Mouse (Mus musculus) cerebellum, adult 2 months (tissue): ENCODE measurements around the gene Gm17374. TPM values are rescaled to one million over a fixed set of nuclear protein-coding genes. Genes with fewer than 3 reads are reported as not detected.
"Not testable (repeated sequence)": the region's sequence is repeated elsewhere in the genome, so short reads cannot be mapped to it uniquely, and the experiment has no call there.

Source experiments
- DNase-seq, 2 experiments: peaks; one replicate each; pipeline ENCODE4 v3.0.0; 2021
- H3K27ac ChIP-seq: fragments of 200-500 bp; 2 replicates; pipeline ENCODE4 v1.5.1; 2012; ENCODE audit warnings: low read length, control low read depth, inconsistent platforms; ENCODE audit not compliant: insufficient read depth
- H3K27me3 ChIP-seq: fragments of 200-500 bp; 2 replicates; pipeline ENCODE4 v1.6.1; 2012; ENCODE audit warnings: inconsistent platforms, mild to moderate bottlenecking, low read length, moderate library complexity; ENCODE audit not compliant: control insufficient read depth, insufficient read depth
- H3K4me1 ChIP-seq: fragments of 200-500 bp; 2 replicates; pipeline ENCODE4 v1.6.1; 2011; ENCODE audit warnings: low read length; ENCODE audit not compliant: control insufficient read depth, insufficient read depth
- H3K4me3 ChIP-seq: fragments of 200-500 bp; replicated peaks from 2 replicates; pipeline ENCODE3; 2011; ENCODE audit warnings: mild to moderate bottlenecking, low read depth, low read length, control low read depth; ENCODE audit not compliant: insufficient read depth
- CTCF ChIP-seq: fragments of 200-500 bp; IDR thresholded peaks from 2 replicates; pipeline ENCODE4 v1.5.1; 2011; ENCODE audit warnings: low read depth, mild to moderate bottlenecking, control low read depth, low read length, moderate library complexity, borderline replicate concordance; ENCODE audit not compliant: insufficient read depth
- POLR2A ChIP-seq: fragments of 200-500 bp; IDR thresholded peaks from 2 replicates; pipeline ENCODE4 v1.6.1; 2011; ENCODE audit warnings: low read length, control low read depth, borderline replicate concordance; ENCODE audit not compliant: insufficient read depth
- WGBS: fragments of 180-500 bp; shearing (Covaris S2); methylation state at CpG from one replicate; pipeline ENCODE4 v1.1.7; 2018; 5-methylcytosine and 5-hydroxymethylcytosine counted together
- polyA plus RNA-seq: library from polyadenylated mRNA; depleted of rRNA; stranded (reverse); fragments of >200 nt; gene quantifications from 2 replicates; pipeline ENCODE4 v1.2.3, GENCODE M21; 2012; rRNA removed

The Gm17374 gene
- not detected in 2 replicates for polyA plus RNA-seq

DNA sequence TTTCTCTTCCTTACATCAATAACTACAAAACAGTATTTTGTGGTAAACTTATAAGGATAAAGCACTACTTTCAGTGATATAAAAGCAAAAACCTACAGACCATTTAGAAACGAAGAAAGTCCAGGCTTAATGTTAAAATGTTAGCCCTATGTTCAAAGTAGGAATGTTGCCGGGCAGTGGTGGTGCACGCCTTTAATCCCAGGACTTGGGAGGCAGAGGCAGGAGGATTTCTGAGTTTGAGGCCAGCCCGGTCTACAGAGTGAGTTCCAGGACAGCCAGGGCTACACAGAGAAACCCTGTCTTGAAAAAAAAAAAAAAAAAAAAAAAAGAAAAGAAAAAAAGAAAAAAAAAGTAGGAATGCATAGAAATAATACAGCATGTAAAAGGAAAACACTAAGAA, at the start of gene Gm17374:
Gene Gm17374 (plus strand): TSS at position 301 of the 400 bp plus-strand sequence.
- not testable (repeated sequence) for H3K27me3 ChIP-seq, H3K27ac ChIP-seq, H3K4me1 ChIP-seq, H3K4me3 ChIP-seq, DNase-seq
- 92% methylated on average over 4 of the region's 4 CpGs for WGBS

DNA sequence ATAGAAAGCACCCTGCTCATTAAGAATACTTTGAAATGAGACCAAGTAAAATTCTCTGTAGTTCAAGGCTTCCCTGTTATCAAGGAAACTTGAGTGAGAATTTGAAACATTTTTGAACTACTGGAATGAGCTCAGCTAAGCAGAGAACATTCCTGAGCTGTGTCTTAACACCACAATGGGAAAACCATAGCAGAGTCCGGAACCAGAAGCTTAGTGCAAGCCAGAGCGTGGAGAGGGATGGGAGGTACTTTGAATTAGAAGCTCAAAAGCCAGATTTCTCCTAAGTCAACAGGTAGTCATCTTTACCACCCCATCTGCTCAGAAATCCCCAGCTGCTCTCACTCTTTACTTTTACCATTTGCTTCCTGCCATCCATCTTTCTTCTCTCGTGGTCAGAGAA, 46.9 kb upstream of the Gm17374 start:
- TF ChIP-seq CTCF = no peak
- no peak for TF ChIP-seq POLR2A
- no peak for DNase-seq
- no peak overlapping the region for H3K4me3 ChIP-seq
- no peaks in the 10 kb centered on the region for H3K4me1 ChIP-seq
- H3K27ac ChIP-seq = no peak overlapping the region
- 72% methylated on average over 3 of the region's 3 CpGs for WGBS
- no peaks in the 10 kb centered on the region for H3K27me3 ChIP-seq

DNA sequence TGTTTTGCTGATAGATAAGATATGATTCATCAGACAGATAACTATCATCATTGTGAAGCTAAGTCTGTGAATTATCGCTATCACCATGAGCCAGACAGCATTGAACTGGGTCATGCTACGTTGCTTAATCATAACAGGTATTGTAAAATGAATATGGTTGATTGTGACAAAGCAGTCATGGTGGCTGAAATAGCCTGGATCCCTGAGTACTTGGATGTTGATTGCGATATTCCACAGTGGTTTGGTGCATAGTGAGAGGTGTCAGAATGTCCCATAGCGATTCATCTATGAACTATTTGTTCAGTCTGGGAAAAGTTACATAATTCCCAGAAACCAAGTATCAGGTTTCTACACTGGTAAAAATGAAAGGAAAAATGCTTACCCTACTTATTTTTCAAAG, 44.2 kb upstream of the Gm17374 start:
- WGBS = 86% methylated on average over 4 of the region's 4 CpGs
- TF ChIP-seq POLR2A (no peak), CTCF (no peak)
- no peak overlapping the region for H3K27ac ChIP-seq
- H3K4me1 ChIP-seq = no peaks in the 10 kb centered on the region
- H3K4me3 ChIP-seq = no peak overlapping the region
- H3K27me3 ChIP-seq = no peaks in the 10 kb centered on the region
- DNase-seq = no peak

DNA sequence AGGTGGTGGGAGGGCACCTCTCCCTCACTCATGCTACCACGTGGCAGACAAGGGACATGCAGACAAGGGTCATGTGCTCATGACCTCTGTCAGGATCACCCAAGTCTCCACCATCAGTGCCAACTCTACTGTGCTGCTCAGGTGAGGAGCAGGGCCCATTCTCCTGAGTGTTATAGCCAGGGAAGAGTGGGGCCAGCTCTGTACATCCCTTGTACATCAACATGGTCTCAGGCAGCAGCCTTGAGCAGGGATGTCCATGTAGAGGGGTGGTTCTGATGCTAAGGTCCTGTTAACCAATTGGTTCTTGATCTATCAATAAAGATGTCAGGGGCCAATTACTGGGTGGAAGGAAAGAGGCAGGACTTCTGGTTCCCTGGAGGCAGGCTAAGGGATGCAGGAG, 42.9 kb upstream of the Gm17374 start:
- no peak for DNase-seq
- no peaks in the 10 kb centered on the region for H3K4me1 ChIP-seq
- H3K27ac ChIP-seq = no peak overlapping the region
- H3K4me3 ChIP-seq = no peak overlapping the region
- TF ChIP-seq CTCF = no peak
- no peak for TF ChIP-seq POLR2A
- 30% methylated on average over 1 of the region's 1 CpGs for WGBS
- no peaks in the 10 kb centered on the region for H3K27me3 ChIP-seq

DNA sequence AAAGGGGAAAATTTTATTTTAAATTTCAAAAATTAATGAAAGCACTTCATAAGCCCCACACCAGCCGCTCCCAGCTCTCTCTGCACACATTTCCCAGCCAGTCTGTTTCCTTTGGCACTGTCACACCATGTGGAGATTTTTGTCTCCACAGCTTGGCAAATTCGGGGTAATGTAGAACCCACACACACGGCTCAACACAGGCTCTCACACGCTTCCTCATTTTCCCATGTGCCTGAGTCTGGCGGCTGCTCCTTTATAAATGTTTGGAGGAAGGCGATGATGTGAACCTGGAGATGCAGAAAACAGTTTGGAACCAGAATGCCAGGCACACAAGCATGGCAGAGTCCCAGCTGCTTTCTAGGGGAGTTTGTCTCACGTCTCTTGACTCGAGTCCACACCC, 38.0 kb upstream of the Gm17374 start:
- no peak overlapping the region for H3K4me3 ChIP-seq
- no peak overlapping the region for H3K27ac ChIP-seq
- WGBS = 65% methylated on average over 8 of the region's 8 CpGs
- TF ChIP-seq CTCF = no peak
- no peak for TF ChIP-seq POLR2A
- DNase-seq = no peak
- no peaks in the 10 kb centered on the region for H3K4me1 ChIP-seq
- no peaks in the 10 kb centered on the region for H3K27me3 ChIP-seq

DNA sequence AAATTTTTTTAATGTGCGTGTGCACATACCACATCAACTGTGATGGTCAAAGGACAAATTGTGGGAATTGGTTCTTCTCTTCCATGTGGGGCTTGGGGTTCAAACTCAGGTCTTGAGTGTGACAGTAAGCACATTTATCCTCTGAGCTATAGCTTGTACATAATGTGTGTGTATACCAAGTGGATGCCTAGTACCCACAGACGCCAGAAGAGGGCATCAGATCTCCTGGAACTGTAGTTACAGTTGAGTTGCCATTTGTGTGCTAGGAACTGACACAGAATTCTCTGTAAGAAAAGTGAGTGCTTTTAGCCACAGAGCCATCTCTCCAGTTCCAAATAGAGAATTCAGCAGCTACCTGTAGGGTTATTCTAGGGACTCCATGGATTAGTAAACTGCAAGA, 26.3 kb upstream of the Gm17374 start:
- WGBS = 93% methylated on average over 2 of the region's 2 CpGs
- H3K27me3 ChIP-seq = no peaks in the 10 kb centered on the region
- no peak for TF ChIP-seq POLR2A
- TF ChIP-seq CTCF = no peak
- no peak for DNase-seq
- H3K4me1 ChIP-seq = no peaks in the 10 kb centered on the region
- no peak overlapping the region for H3K4me3 ChIP-seq
- H3K27ac ChIP-seq = no peak overlapping the region

DNA sequence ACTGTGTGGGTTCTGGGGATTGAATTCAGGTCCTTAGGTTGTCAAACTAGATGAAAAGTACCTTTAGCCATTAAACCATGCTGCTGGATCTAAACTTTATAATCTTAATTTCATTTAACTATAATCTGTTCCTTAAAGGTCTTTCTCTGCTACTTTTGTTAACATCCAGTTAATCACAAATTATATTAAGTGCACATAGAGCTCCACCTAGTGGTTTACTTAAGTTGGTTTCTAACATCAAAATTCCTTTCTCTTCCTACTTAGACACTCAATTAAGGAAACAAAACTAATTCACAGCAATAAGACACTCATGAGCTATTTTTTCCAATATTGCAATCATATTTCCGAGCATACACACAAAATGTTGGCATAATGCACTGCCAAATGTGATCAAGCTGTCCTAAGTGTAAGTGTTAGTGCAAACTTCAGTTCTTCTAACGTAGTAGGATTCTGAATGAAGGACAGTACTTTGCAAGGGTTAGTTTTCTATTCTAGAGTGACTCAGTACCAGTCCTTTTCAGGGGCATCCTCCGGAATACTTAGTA, 7.4 kb downstream of the Gm17374 start:
- Histone ChIP-seq H3K4me3 (no peak overlapping the region), H3K4me1 (no peaks in the 10 kb centered on the region), H3K27ac (no peak overlapping the region), H3K27me3 (no peaks in the 10 kb centered on the region)
- 75% methylated on average over 3 of the region's 3 CpGs for WGBS
- no peak for DNase-seq
- TF ChIP-seq POLR2A (no peak), CTCF (no peak)

DNA sequence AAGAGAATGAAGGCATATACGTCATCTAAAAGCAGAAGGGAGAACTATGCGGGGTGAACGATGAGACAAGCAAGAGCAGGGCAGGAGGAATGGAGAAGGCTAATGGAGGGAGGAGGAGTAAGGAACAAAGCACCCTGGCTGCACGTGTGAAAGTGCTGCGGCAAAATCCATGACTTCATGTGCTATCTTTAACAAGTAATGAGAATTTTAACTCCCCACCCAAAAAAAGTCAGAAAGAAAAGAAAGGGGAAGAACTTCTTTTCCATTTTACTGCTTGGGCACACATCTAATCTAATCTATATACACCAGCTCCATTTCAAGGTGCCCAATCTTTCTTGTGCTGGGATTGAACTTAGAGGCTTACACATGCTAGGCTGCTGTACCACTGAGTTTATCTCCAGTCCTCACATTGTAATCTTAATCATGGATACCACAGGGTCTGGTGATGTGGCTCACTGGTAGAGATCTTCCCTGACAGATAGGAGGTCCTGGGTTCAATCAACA, 11.6 kb downstream of the Gm17374 start:
- no peak overlapping the region for H3K4me3 ChIP-seq
- DNase-seq = no peak
- TF ChIP-seq CTCF (no peak), POLR2A (no peak)
- 93% methylated on average over 5 of the region's 5 CpGs for WGBS
- H3K27me3 ChIP-seq = no peaks in the 10 kb centered on the region
- no peak overlapping the region for H3K27ac ChIP-seq
- H3K4me1 ChIP-seq = no peaks in the 10 kb centered on the region

DNA sequence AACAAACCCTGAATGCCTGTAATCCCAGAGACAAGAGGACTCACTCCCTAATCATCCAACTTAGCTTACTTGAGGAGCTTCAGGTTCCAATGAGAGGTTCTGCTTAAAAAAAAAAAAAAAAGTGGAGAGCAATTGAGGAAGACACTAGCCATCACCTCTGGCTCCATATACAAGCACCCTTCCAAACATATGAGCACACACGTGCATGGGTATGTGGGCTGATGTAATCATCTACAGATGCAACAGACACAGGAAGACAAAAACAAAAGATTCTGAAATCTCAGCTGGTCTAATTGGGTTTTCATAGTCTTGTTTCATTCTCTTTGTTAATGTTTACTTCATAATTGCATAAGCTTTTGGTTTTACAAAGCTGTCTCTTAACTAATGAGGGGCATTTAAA, 17.2 kb downstream of the Gm17374 start:
- TF ChIP-seq POLR2A (no peak), CTCF (no peak)
- H3K27ac ChIP-seq = no peak overlapping the region
- H3K4me1 ChIP-seq = peaks cover 2% of the 10 kb centered on the region; the same call in 1 of the 2 replicates
- H3K4me3 ChIP-seq = no peak overlapping the region
- DNase-seq = no peak
- no peaks in the 10 kb centered on the region for H3K27me3 ChIP-seq
- WGBS = 81% methylated on average over 1 of the region's 1 CpGs
